Comparison of ENCODE assay signal across 7 mouse cellular contexts in genomic region chr2:34874271-34874670, GRCm38 (mm10). TPM values are rescaled to one million over a fixed set of nuclear protein-coding genes. Genes with fewer than 3 reads are reported as not detected.
DNase-seq lines count a peak whose midpoint lies in the region; ATAC-seq and TF ChIP-seq lines count a peak whose summit lies in the region.

Gene Cutal, plus strand, starts transcription at chr2:34874396.

- no peak for DNase-seq in ES-E14 (ENCODE audit: low read depth, low spot score)
- DNase-seq in kidney, adult 18-20 months: peak; percentile 80
- DNase-seq in lung, adult 18-20 months: peak; percentile 68 to 77
- DNase-seq in right cerebral cortex, postnatal 14 days: no peak
- DNase-seq in spleen, postnatal 10 days (ENCODE audit: low spot score in 2 of 2): no peak

- in situ Hi-C loops in ES-E14 (cut with MboI; ENCODE audit: low sequenced_read_pairs in 2 of 2, unreplicated experiment in 2 of 2): no loop called here

- H3K4me1 ChIP-seq in ES-E14 (ENCODE audit: control insufficient read depth in 2 of 2, insufficient read depth in 2 of 2, low read length in 2 of 2, poor library complexity in 1 of 2): peaks cover 2 to 6% of the 10 kb centered on the region in 2 experiments; a peak in 1 of 4 replicates
- H3K4me1 ChIP-seq in embryonic facial prominence, embryonic 13.5 days: peaks cover 17% of the 10 kb centered on the region
- peaks cover 23% of the 10 kb centered on the region for H3K4me1 ChIP-seq in stomach, embryonic 16.5 days (ENCODE audit: control insufficient read depth, insufficient read depth, low read length)

- WGBS in embryonic facial prominence, embryonic 13.5 days: 4% methylated on average over 14 of the region's 14 CpGs
- WGBS in stomach, embryonic 16.5 days: 7% methylated on average over 14 of the region's 14 CpGs

- H3K36me3 ChIP-seq in ES-E14 (ENCODE audit: control insufficient read depth, insufficient read depth, low read length, poor library complexity, severe bottlenecking): no peaks in the 10 kb centered on the region
- H3K36me3 ChIP-seq in embryonic facial prominence, embryonic 13.5 days: no peaks in the 10 kb centered on the region
- no peaks in the 10 kb centered on the region for H3K36me3 ChIP-seq in stomach, embryonic 16.5 days (ENCODE audit: control insufficient read depth, insufficient read depth, low read length)

- H3K27ac ChIP-seq in ES-E14 (ENCODE audit: insufficient read depth, low read depth, low read length, poor library complexity, severe bottlenecking): no peak within 1 kb of the TSS
- no peak within 1 kb of the TSS for H3K27ac ChIP-seq in embryonic facial prominence, embryonic 13.5 days
- H3K27ac ChIP-seq in stomach, embryonic 16.5 days (ENCODE audit: low read length): no peak within 1 kb of the TSS

- peaks cover 58% of the 10 kb centered on the region for H3K27me3 ChIP-seq in embryonic facial prominence, embryonic 13.5 days
- peaks cover 7% of the 10 kb centered on the region for H3K27me3 ChIP-seq in stomach, embryonic 16.5 days (ENCODE audit: control insufficient read depth, insufficient read depth, low read length)

- H3K4me2 ChIP-seq in embryonic facial prominence, embryonic 13.5 days: peak within 1 kb of the TSS; percentile 39
- peak within 1 kb of the TSS; percentile 46 for H3K4me2 ChIP-seq in stomach, embryonic 16.5 days (ENCODE audit: low read depth, low read length)

- H3K9me3 ChIP-seq in ES-E14 (ENCODE audit: control insufficient read depth, insufficient read depth, low read depth, low read length): no peaks in the 10 kb centered on the region
- no peaks in the 10 kb centered on the region for H3K9me3 ChIP-seq in embryonic facial prominence, embryonic 13.5 days
- no peaks in the 10 kb centered on the region for H3K9me3 ChIP-seq in stomach, embryonic 16.5 days (replicated peaks; ENCODE audit: control insufficient read depth, low read length)

- no peak for ATAC-seq in embryonic facial prominence, embryonic 13.5 days (ENCODE audit: insufficient number of reproducible peaks, insufficient read depth, low FRiP score, low TSS enrichment, low read depth)
- no peak for ATAC-seq in stomach, embryonic 16.5 days (ENCODE audit: insufficient read depth, low FRiP score)

- peak within 1 kb of the TSS; percentile 64 for H3K9ac ChIP-seq in ES-E14 (ENCODE audit: insufficient read depth, low read depth, low read length, poor library complexity, severe bottlenecking)
- H3K9ac ChIP-seq in embryonic facial prominence, embryonic 13.5 days: peak within 1 kb of the TSS; percentile 41; the same call in 1 of the 2 replicates
- peak within 1 kb of the TSS; percentile 58 for H3K9ac ChIP-seq in stomach, embryonic 16.5 days (ENCODE audit: low read length)

- peak within 1 kb of the TSS; percentile 57 to 64 for H3K4me3 ChIP-seq in ES-E14 (ENCODE audit: insufficient read depth in 1 of 2, low read depth in 1 of 2, low read length in 2 of 2, poor library complexity in 1 of 2, severe bottlenecking in 1 of 2)
- peak within 1 kb of the TSS; percentile 9; the same call in 1 of the 2 replicates for H3K4me3 ChIP-seq in embryonic facial prominence, embryonic 13.5 days
- H3K4me3 ChIP-seq in stomach, embryonic 16.5 days (replicated peaks; ENCODE audit: low read length): peak within 1 kb of the TSS; percentile 29

TF ChIP-seq in ES-E14, 5 proteins besides CTCF, POLR2A, EP300 and RAD21:
- no peak for TF ChIP-seq HCFC1 (IDR thresholded peaks at IDR 0.05; ENCODE audit: borderline replicate concordance, insufficient read depth, low read length)
- TF ChIP-seq CHD2 (IDR thresholded peaks at IDR 0.05; ENCODE audit: low read depth, low read length): no peak
- no peak for TF ChIP-seq MAFK (IDR thresholded peaks at IDR 0.05; ENCODE audit: insufficient read depth, low read depth, low read length)
- no peak for TF ChIP-seq ZC3H11A (IDR thresholded peaks at IDR 0.05; ENCODE audit: borderline replicate concordance, low read depth, low read length)
- TF ChIP-seq ZNF384 (IDR thresholded peaks at IDR 0.05; ENCODE audit: low read depth, low read length): no peak

RNA-seq across cellular contexts. Expression of gene Cutal, which starts in this region (rescaled TPM):
- total RNA-seq in ES-E14 (2012; rRNA removed): 0.22 and 0.42 TPM in 2 replicates
- polyA plus RNA-seq in embryonic facial prominence, embryonic 13.5 days (2015; fragmentation: Nextera tagmentation; extraction: Ambion mirVana): 0.15 TPM in 2 replicates
- polyA plus RNA-seq in stomach, embryonic 16.5 days (2015; fragmentation: Nextera tagmentation; extraction: Ambion mirVana): 0.76 and 1.1 TPM in 2 replicates

Comparison
In these comparisons a context has a peak if more than half of its experiments do, and no peak if none do; other contexts are left out.
1. DNase-seq: peak in kidney, adult 18-20 months (single experiment) and lung, adult 18-20 months (2 of 2); none in ES-E14 (single experiment), right cerebral cortex, postnatal 14 days (single experiment) and spleen, postnatal 10 days (0 of 2).
2. H3K4me3 ChIP-seq: peak in every context shown above with its lines; median percentile 60 in ES-E14; 29 in stomach, embryonic 16.5 days; 9 in embryonic facial prominence, embryonic 13.5 days.
3. Peak in every context shown above with its lines, with median percentiles within 50 percentile points of each other: H3K9ac ChIP-seq.